Mouse (Mus musculus) forelimb bud, embryonic 11.5 days (tissue): ENCODE results near the gene Bahcc1.

Experiments used
- DNase-seq: peaks from one replicate; pipeline ENCODE4 v3.0.0-alpha.2; 2012; ENCODE audit warnings: low read depth, low spot score

Gene Bahcc1

GRCm38 (mm10) chr11:120206069-120206668 is 26.6 kb upstream of the Bahcc1 start:
- DNase-seq = no peak

GRCm38 (mm10) chr11:120206669-120207090 is 26.1 kb upstream of the Bahcc1 start:
- no peak for DNase-seq

GRCm38 (mm10) chr11:120208848-120209247 is 23.9 kb upstream of the Bahcc1 start:
- no peak for DNase-seq

DNA sequence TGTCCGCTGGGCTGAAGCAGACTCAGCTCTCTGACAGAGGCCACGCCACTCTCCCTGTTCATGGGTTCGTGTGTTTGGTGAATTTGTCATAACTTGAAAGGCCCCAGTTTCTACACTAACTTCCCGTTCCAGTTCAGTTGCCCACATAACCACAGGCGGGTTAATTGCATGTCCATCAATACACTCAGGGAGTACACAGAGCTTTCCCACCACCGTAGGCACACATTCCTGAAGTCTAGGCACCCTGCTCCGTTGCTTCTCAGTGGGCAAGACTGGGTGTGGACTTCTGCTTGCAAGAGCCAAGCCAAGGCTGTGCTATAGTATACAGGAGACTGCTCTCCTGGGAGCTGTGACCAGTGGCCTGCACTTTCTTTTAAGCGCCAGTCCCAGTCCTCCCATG is 23.3 kb upstream of the Bahcc1 start:
- DNase-seq = no peak

DNA sequence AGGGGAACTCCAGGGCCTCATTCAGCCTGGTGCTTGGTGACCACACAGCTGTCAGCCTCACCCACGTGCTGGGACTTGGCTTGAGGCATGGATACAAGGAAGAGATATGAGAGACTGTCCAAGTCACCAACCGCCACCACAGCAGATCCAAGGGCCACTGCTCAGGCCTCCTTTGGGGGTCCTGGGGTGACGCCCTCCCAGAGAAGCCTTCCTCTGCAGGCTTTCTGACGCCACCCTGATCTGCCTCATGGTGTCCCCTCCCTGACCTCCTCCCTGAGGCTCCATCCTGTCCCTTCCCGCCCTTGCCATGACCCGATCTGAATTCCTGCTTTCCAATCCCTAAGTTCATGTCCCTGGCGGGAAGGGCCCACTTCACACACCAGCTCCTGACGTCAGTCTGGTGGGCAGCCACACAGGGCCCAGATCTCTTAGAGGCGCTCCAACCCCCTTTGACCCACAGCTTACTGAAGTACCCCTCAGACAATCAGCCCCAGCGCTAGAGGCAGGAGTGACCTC is 17.0 kb upstream of the Bahcc1 start:
- DNase-seq = no peak

DNA sequence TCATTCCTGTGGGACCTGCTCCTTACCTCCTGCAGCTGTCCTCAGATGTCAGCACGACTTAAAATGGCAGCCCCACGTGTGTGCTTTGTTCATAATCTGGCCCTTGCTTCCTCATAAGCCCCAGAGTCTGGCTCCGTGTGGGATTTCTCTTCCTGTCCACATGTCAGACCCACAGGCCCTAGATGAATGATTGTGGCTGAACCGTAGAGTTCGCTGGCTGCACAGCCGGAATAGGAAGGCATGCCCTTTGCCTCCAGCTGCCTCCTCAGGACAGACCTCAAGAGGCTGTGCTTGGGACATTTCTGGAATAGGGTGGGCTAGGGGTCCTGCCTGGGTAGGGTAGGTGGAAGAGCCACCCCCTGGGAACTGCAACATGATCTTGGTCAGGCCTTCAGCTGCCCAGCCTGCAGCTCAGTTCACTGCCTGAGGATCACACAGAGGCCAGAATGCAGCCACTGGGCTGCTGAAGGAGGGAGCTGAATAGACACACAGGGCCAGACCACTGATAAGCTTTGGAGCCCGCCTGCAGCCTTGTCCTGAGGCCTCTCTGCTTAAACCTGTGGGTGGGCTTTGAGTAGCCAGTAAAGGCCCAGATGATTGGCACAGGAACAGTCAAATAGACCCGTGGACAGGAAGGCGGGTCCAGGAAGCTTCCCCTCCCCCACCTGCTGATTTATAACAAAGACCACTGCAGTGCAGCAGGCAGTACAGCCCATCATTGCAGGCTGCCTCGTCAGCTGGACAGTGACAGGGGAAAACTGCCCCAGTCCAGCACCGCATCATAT is 16.0 kb upstream of the Bahcc1 start:
- DNase-seq = peak; percentile 85

DNA sequence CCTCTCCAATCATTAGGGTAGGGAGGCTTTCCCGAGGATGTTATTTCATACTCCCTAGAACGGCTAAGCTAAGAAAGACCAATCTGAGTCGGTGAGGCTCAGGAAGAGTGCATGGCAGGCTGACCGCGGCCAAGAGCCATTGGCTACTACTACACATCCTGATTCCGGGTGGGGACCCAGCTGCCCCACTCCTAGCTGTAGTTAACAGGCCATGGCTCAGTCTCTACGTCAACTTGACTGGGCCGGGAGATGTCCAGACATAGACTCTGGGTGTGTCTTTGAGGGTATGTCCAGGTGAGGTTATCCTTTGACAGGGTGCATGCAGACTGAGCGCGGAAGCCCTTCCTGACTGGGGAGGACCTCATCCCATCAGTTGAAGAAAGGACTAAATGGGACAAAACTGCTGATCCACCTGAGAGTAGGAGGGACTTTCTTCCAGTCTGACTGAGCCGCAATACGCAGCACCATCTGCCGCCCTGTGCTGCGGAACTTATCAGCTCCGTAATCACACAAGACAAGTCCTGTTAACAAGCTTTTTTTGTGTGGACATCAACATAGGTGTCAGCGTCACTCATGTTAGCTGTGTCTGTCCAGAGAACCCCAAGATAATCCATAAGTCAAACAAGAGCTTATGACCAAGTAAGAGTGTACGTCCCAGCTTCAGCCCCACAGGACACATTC is 14.4 kb upstream of the Bahcc1 start:
- no peak for DNase-seq

GRCm38 (mm10) chr11:120218946-120219345 is 13.8 kb upstream of the Bahcc1 start:
- DNase-seq = no peak

- no peak for DNase-seq
Measured at GRCm38 (mm10) chr11:120219916-120220522, 12.7 kb upstream of the Bahcc1 start.

DNA sequence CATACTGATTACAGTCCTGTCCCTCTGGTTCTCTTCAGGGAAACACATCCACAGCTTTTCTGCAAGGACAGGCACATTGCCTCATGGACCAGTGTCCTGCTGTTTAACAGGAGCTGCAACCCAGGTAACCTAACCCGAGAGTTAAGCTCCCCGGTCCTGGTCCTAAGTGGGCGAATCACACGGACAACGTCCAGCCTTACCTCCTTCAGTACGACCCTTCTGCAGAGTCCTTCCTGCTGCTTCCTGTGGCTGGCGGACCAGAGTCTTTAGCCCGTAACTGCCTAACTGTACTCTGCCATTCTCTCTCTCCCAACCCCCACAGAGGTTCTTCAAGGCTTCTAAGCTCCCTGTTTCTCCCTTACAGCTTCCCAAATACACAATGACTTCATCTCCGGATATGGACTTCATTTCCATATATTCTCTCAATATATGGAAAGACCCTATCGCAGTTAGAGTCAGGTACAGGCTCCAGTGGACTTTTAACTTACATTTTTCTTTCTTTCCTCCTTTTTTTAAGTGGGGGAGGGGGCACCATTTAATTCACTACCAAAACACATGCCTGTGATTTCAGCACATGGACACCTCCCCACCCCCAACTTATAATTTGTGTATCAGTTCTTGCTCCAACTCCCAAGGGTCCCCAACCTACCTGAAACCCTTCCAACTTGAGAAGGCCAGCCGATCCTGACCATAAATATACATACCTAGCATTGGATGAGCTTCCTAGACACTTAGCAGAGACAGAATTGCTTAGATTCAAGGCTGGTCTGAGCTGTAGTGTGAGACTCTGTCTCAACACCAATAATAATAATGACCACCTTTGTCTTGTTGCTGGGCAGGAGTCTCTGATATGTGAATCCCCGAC is 11.6 kb upstream of the Bahcc1 start:
- DNase-seq = no peak

DNA sequence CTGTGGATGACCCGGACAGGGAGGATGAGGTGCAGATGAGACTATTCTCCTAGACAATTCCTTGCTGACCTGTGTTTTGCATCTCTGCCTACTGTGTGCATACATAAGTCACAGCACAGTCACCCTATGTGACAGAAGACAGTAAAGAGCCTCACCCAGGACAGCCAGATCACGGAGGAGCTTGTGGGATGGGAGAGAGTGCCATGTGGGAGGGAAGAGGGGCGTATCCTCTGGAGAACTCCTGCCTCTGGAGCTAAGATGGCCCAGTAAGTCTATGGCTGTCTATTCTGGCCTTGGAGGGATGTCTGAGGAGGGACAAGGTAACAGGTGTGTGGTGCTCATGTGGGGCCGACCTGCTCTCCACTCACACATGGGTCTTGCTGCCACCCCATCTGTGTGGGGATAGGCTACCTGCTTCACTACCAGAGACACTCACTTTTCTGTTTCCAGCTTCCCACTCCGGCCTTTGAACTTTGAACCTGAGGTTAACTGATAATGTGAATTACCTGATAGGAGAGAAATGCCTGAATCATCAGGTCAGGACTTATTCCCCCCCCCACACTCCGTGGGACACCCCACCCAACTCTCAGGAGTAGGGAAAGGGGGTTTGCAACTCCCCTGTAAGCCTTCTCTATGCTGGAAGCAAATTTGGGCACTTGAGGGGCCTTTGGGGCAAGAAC is 10.2 kb upstream of the Bahcc1 start:
- DNase-seq = no peak

DNA sequence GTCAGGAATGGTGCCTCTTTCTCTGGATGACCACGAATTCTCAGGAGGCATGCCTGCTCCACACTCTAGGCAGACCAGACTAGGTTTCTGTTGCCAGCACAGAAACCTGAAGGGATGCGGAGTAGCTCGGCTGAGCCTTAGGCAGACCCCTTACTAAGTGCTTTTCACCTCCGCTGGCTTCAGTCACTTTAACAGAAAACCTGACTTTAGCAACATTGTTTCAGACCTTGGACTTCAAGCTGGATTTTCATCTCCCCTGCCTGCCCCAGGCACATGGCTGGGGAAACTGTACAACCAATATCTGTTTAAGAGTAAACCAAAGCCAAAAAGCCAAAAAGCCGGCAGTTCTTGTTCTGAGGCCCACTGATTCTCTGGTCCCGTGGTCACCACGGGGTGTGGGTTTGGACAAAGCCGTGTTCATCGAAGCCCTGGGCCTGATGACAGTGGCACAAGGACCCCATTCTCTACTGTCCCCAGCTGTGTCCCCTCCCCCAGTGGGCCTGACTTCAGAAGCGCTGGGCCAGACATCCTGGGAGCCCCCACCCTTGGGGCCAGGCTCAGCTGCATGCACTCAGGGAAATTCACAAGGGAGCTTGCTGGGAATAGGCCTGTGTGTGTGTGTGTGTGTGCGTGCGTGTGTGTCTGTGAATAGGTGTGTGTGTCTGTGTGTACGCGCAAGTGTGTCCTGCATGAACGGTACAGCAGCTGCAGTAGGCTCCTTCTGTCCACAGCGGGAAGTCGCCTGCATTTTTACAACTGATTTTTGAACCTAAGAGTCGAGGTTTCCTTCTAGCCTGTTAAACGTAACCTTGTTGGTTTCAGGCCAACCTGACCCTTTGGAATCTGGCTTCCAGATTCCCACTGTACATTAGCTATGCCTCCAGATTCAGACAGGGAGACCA is 8.9 kb upstream of the Bahcc1 start:
- peak; percentile 52 for DNase-seq

GRCm38 (mm10) chr11:120224488-120225255 is 8.1 kb upstream of the Bahcc1 start:
- DNase-seq = no peak

- DNase-seq = no peak
Measured at GRCm38 (mm10) chr11:120225256-120226195, 7.2 kb upstream of the Bahcc1 start.

DNA sequence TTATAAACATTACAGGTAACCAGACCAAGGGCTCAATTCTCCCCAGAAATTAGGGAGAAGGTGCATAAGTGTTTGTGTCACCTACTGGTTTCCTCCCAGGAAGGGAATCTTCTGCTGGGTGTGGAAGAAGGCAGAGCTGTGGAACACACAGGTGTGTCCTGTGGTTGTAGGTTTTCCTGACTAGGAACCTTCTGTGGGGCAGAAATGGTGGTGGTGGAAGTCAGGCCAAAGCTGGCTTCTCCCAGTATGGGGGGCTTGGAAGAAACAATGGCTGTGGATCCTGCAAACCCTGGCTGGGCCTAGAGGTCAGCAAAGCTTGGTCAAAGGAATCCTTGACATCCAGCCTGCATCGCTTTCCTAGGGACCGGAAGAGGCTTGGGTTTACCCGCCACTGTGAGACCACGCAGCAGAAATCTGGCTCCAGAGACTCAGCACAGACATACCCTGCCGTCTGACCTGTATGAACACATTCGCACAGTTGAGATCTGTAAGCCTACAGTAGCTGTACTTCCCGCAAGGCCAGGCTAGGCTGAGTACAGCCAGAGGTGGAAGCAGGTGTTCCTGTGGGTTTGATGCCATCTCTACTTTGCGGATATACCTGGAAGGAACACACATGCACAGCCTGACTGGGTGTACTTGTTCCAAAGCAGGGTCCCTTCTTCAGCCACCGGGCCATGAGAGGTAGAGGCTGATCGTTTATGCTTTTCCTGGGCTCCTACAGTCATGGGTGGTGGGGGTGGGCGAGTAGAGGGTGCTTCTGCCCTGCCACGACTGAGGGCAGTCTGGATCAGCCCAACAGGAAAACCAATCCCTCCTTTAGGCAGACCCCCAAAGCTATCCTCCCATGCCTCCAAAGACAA is 6.1 kb upstream of the Bahcc1 start:
- no peak for DNase-seq

- no peak for DNase-seq
Measured at GRCm38 (mm10) chr11:120227571-120228051, 5.1 kb upstream of the Bahcc1 start.
